Mouse (Mus musculus) spleen, postnatal 14 days (tissue): ENCODE measurements around the gene Gm10563.
A peak's percentile ranks its signal among the peaks of the same experiment; 100 is the strongest.
"Not testable (repeated sequence)": the region's sequence is repeated elsewhere in the genome, so short reads cannot be mapped to it uniquely, and the experiment has no call there.

Source experiments
- DNase-seq, 2 experiments: peaks; one replicate each; pipeline ENCODE4 v3.0.0; 2021 to 2022; ENCODE audit warnings: low spot score in 2 of 2

Gm10563 gene

DNA sequence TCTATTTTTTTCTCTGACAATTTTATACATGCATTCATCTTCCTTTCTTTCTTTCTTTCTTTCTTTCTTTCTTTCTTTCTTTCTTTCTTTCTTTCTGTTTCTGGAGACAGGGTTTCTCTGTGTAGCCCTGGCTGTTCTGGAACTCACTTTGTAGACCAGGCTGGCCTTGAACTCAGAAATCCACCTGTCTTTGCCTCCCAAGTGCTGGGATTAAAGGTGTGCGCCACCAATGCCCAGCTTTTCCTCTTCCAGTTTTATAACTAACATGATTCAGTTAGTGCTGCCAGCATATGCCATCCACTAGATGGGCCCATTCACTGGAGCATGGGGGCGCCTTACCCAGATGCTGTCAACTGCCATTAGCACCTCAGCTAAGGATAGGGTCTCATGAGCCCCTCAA is at the start of gene Gm10563:
Gene Gm10563, minus strand, starts transcription at position 101 of the 400 bp plus-strand sequence.
- not testable (repeated sequence) for DNase-seq

DNA sequence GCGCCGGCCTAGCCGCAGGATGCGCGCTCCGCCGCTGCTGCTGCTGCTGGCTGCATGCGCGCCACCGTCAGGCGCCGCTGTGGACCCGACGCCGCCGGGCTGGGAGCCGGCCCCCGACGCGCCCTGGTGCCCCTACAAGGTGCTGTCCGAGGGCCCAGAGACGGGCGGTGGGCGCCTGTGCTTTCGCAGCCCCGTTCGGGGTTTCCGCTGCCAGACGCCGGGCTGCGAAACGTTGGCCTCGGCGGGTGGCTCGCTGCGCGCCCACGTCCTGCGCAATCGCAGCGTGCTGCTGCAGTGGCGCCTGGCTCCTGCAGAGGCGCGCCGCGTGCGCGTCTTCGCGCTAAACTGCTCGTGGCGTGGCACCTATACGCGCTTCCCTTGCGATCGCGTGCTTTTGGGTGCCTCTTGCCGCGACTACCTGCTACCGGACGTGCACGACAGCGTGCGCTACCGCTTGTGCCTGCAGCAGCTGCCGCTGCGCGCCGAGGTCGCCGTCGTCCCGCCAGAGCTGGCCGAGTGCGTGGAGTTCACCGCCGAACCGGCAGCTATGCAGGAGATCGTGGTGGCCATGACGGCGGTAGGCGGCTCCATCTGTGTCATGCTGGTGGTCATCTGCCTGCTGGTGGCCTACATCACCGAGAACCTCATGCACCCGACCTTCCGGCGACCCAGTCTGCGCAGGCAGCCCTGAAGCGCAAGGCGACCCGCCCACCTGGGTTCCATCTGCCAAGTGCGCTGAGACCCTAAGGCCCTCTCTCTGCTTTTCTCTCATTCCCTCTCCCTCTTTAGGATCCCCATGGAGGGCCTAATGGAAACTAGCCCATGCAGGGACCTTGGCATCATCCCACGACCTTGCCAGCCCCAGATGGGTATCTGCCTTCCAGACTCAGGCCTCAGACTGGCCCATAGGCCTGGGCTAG is 49.5 kb upstream of the Gm10563 start:
- DNase-seq = peak; percentile 21 to 40

DNA sequence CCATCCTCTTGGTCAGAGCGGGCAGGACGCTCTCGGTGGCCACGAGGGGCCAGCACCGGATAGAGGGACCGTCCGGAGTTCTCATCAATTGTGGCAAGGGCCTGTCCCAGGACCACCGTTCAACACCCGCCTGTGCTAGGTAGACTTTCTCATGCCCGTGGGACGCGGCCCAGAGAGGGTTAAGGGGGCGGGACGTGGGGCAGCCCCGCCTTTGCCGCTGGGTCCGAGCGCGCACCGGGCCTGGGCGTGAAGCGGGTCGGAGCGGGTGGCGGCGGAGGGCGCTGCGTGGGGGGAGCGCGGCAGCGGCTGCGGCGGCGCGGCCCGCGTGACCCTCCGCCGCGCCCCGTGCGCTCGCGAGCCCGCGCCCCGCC is 48.9 kb upstream of the Gm10563 start, which contains the start of gene Fndc10:
Gene Fndc10, plus strand, starts transcription at position 232 of the 371 bp plus-strand sequence.
- DNase-seq = peak; percentile 14 to 34

DNA sequence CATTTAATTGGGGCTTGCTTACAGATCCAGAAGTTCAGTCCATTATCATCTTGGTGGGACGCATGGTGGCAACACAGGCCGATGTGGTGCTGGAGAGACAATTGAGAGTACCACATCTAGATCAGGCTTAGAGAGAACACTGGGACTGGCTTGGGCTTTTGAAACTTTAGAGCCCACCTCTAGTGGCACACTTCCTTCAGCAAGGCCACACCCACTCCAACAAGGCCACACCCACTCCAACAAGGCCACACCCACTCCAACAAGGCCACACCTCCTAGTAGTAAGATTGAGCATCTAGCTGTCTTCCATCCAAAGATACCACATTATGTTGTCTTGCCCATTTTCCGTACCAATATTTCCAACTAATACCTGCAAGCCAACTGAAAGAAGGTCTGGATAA is 47.2 kb upstream of the Gm10563 start:
- no peak for DNase-seq

DNA sequence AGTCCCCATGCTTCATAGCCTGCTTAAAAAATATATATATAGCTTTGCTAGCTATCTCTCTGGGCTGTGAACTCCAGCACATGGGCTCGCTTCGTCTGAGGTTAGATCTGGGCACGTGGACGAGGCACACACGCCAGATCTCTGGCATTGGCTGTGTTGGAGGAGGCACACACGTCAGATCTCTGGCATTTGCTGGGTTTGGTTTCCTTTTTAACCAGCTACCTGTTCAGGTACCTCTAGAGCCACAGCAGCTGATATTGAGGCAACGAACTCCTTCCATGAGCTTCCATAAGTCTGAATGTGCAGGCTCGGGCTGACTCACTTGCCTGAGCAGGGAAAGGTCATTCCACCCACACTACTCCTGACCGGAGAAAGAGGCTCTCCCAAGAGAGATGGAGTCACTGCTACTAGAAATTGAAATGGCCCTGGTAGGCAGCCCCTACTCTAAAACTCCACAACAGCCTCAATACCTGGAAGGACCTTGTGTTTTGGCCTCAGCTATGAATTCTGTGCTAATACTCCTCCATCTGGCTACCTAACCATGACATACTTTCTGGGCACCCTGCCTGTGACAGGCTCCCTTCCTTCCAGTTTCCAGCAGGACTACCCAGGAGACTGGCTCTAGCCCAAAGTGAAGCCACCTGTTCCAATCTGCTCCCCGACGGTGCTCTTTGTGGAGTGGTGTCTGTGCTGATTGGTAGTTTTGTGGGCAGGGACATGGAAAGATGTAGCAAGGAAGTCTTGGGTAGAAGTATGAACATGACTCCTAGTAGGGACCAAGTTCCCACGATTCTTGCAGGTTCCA is 45.6 kb upstream of the Gm10563 start:
- DNase-seq = no peak

DNA sequence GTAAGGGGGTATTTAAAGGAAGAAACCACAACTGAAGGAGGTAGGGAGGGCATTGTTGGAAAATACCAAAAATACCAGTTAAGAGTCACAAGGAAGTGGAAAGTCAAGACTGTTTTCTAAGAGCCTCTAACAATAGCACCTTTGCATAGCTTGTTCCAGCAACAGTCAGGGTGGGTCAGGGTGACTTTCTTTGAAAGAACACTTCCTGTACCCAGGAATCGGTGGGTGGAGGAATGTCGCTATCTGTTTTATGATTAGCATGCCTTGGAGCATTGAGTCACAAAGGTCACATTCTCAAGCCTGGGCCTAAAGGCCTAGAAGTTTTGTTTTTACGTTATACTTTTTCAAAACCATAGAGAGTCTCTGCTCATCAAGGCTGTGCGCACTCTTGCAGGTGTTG is 42.6 kb upstream of the Gm10563 start:
- not testable (repeated sequence) for DNase-seq

DNA sequence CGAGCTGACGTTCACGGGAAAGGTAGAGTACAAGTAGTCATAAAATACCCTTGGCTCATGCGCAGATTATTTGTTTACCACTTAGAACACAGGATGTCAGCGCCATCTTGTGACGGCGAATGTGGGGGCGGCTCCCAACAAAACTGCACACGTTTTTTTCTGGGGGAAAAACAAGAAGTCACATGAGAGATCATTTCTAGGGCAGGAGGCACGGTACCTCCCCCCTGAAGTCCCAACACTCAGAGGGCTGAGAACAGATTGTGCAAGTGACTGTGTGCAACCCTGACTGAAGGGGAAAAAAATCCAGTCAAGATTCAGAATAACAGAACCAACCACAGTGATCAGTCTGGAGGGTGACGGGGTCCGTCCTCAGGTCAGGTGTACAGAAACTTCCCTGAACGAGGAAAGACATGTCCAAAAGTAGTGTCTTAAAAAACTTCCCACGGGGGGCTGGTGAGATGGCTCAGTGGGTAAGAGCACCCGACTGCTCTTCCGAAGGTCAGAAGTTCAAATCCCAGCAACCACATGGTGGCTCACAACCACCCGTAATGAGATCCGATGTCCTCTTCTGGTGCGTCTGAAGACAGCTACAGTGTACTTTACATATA is 38.6 kb upstream of the Gm10563 start:
- not testable (repeated sequence) for DNase-seq

DNA sequence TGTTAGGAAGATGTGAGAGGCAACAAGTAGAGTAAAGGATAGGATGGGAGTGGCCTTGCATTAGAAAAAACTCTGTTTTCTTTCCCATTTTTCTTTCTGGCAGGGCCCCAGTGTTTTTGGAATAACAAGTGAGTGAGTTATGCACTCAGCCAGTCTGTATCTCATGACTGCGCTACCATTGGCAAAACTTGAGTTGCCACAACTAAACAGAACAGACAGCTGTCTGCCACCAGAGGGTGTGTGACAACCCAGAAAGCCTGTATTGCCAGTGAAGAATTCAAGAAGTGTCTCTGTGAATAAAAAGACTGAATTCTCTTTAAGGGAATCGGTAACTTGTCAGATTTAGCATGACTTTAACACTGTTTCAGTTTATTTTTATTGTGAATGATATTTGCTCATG is 30.8 kb upstream of the Gm10563 start:
- no peak for DNase-seq

DNA sequence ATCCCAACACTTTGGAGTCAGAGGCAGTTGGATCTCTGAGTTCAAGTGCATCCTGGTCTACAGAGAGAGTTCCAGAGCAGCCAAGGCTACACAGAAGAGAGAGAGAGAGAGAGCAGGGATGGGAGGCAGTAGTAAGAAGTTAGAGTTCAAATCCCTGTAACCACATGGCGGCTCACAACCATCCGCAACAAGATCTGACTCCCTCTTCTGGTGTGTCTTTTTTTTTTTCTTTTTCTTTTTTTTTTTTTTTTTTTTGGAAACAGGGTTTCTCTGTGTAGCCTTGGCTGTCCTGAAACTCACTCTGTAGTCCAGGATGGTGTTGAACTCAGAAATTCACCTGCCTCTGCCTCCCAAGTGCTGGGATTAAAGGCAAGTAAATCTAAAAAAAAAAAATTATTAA is 26.9 kb upstream of the Gm10563 start:
- DNase-seq = no peak

DNA sequence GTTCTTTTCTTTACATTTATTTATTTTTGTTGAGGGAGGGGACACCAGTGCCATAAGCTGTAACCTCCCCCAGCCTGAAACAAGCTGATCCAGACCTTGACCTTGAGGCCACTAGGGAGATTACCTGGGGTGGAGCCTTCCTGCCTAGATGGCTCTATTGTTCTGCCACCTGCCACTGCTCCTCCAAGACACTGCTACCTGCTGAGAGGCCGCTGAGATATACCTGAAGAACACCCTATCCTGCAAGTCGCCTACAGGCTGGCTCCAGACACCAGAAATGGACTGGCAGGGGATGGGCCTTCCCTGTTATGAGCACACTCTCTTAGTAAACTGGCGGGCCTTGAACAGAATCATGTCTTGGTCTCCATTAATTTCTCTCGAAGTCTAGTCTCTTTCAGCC is 25.0 kb upstream of the Gm10563 start:
- not testable (repeated sequence) for DNase-seq

DNA sequence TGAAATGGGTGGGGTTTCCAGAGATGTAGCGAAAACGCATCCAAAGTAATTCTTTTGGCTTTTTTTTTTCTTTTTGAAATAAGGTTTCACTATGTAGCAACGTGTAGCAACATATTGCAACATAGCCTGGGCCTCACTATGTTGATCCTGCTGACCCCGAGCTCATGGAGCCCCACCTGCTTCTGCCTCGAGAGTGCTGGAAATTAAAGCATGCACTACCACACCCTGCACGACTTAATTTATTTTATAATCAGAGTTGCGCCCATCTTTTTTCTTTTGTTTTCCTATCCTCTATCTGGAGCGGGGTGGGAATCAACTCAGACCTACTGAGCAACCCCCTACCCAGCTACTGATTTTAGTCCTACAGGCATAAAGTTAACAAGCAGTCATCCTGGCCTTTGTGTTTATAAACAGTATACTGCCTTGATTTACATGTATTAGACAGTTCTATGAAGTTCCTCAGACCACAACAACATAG is 24.4 kb upstream of the Gm10563 start:
- DNase-seq = no peak

DNA sequence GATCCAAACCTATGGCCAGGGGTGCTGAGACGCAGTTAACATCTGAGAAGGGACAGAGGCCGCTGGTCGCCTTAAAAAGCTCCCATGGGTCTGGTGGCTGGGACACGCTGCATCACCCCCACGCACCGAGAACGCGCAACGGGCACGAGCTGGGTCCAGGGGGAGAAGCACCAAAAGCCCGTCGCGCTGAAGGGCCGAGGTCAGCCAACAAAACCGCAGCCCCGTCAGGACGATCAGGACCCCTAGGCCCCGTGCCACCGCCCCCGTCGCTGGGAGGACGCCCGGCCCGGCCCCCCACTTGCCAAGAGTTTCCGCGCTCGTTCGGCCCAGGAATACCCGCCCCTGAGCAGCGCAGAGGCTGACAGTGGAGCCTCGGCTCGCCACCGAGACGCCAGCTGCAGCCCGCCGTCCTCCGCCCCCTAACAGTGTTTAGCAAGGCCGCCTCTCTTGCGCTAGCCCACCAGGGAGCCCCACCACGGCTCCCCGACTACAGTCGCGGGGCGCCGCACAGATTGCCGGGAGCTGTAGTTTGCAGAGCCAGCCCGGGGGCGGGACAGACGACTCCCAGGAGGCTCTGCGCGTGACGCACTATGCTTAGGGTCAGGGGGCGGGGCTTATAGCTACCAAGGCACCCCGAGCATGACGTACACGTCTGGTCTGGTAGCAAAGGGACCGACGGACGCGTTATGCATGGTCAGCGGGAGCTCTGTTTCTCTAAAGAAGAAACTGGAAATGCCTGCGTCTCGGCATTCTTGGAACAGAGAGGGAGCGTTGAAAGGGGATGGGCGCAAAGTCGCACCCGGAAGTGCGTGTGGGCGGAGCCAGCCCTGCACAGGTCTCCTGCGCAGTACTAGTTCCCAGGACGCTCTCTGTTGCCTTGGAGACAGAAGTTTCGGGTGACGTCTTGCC is 23.7 kb upstream of the Gm10563 start, which contains the start of gene Mib2:
Gene Mib2, minus strand, starts transcription at position 510 of the 909 bp plus-strand sequence.
- DNase-seq = peak; percentile 91 to 94

DNA sequence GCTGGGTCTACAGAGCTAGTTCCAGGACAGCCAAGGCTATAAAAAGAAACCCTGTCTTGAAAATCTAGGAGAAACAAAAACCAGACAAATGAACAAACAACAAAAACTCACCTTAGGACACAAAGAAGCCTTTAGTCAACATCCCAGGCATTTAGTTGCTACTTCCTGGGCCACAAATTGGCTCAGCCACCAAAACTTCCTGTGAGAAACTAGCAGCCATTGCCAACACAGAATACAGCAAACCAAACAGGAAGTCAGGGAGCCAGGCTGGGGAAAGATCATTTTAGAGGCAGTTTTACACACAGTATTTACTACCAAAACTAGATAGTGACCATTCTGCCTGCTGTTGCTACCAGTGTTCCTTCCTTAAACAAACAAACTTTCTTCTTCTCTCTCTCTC is 21.7 kb upstream of the Gm10563 start:
- no peak for DNase-seq

DNA sequence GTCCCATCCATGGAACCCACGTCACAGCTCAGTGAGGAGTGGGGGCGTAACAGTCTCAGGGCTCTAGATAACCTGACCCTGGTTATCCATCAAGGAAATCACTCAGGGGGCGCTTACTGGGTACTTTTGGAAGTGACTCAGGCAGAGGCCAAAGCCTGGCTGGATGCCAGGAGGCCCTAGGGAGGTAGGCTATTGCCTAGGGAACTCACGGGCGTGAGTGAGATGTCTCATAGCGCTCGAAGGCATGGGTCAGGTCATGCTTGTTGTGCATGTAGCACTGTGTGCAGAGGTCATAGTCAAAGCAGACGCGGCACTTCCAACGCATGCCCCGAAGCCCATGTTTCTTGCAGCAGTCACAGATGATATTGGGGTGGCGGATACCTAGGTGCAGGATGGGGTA is 15.4 kb upstream of the Gm10563 start:
- no peak for DNase-seq

DNA sequence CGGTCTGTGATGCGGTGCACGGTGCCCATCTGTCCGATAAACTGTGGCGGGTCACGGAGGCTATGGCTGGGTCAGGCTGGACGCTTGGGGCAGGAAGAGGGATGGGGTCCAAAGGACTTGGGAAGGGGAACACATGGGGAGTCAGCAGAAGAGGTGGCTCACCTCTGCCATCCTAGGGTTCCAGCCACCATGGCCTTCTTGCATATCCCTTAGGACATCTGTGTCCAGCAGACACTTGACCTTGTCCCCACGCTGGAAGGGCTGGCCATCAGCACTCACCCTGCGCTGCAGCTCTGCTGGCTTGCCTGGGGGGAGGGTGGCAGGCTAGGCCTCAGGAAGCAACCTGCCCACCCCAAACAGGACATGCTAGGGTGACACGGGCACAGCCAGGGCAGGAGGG is 13.8 kb upstream of the Gm10563 start:
- no peak for DNase-seq

DNA sequence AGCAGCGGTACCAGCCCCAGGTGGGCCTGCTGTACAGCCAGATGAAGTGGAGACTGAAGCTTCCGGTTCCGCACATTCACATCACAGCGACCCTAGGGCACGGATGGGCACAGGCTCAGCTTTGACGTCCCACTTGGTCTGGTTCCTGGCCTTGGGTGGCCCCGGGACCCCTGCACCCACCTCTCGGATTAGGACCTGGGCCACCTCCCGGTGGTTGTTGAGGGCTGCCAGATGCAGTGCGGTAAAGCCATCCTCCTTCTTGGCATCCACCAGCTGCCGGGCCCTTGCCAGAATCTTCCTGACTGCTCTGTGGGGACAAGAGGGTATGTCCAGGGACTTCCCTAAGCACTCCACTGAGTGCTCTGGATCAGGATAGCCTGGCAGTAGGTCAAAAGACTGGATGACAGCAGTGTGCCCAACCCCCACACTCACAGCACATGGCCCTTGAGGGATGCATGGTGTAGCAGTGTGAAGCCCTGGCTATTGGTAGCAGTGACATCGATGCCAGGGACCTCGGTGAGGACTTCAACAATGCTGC is 11.1 kb upstream of the Gm10563 start:
- no peak for DNase-seq

DNA sequence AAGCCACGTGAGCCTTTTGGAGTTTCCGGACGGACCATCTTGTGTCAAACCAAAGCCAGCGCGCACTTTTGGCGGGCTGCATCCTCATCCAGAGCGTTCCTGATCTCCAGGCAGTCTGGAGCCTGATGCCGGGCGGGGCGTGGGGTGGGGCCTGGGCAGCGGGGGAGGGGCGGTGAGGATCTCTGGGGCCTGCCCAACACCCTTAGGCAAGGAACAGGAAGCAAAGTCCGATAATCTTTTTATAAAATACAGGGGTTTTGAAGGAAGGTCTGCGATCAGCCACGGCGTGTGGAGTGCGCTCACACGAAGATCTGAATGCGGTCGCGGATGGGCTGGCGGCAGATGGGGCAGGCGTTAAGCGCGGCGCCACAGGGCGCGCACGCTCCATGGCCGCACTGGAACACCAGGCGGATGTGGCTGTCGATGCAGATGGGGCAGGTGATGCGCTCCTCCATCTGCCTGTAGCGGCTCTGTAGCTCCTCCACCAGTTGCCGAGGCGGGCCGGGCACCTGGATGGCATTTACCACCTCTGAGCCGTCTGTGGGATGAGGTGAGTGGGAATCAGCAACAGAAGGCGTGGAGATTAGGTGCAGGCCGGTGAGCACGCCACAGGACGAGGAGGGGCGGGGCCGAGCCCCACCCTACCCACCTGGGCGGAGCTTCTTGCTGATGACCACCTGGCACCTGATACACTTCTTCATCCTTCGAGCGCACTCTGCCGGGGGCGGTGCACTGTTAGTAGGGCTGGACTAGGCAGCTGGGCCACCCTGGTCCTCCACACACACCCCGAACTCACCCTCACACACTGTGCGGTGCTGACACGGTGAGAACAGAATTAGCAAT is 9.5 kb upstream of the Gm10563 start:
- no peak for DNase-seq

DNA sequence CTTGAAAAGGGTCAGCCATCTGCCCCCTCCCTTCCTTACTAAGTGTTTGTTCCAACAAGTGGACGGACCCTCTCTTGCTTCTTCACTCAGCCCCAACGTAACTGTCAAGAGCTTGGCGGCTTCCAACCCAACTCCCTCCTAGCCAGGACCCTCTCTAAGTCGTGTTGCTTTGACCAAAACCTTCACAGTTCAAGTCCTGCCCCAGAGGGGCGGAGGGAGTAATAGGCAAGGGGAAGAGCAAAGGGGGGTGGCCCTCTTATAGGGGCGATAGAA is 8.9 kb upstream of the Gm10563 start:
- DNase-seq = no peak

DNA sequence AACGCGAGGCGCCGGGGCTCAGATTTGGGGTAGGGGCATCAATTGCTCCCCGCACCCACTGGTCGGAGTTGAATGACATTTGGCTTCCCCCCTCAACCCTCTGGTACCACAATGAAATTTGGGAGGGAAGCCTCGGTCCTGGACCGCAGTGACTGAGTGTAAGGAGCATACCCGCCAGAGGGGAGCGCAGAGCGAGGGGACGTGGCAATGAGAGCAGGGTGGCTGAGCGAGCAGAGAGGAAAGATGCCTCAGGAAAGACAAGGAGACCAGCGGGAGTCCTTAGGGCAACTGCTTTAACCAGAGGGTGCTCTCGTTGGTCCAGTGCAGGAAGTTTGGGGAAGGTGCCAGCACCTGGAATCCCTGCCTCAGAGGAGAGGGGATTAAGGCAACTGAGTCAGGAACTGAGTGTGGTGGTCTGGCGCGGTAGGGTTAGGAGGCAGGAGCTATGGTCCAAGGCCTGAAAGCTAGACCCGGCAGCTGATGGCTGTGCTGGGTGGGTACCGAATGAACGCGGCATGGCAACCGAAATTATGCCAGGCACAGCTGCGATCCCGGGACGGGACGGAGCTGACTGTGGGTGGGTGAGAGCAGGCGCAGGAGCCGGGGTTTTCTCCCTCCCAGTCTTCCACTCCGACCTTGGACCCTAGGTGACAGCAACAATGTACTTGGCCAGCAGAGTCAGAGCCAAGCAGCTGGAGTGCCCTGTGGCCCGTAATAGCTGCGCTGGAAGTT is 8.4 kb upstream of the Gm10563 start:
- no peak for DNase-seq
